32 mouse cellular contexts compared by ENCODE assay signal in genomic region chr3:75575582-75575981, GRCm38 (mm10).
"Had no signal": no experiment of that assay in that cellular context is flagged by ENCODE, and none has a peak within 500 bp of the region (broad histone marks: within the 10 kb centered on the region; RNA-seq: fewer than 3 reads in every experiment).

No protein-coding gene starts in this region.

- H3K4me3 ChIP-seq: limb, embryonic 10.5 days; limb, embryonic 12.5 days; limb, embryonic 13.5 days; limb, embryonic 15.5 days; liver, embryonic 12.5 days; liver, embryonic 13.5 days; liver, embryonic 15.5 days; lung, embryonic 15.5 days; megakaryocyte, embryonic 14.5 days; midbrain, embryonic 10.5 days; midbrain, embryonic 12.5 days; midbrain, embryonic 13.5 days; midbrain, embryonic 15.5 days; myocyte; neural tube, embryonic 12.5 days had no signal

- H3K9me3 ChIP-seq: limb, embryonic 10.5 days; limb, embryonic 12.5 days; limb, embryonic 13.5 days; limb, embryonic 15.5 days; liver, embryonic 12.5 days; liver, embryonic 13.5 days; liver, embryonic 15.5 days; lung, embryonic 15.5 days; megakaryocyte, embryonic 14.5 days; midbrain, embryonic 10.5 days; midbrain, embryonic 12.5 days; midbrain, embryonic 13.5 days; midbrain, embryonic 15.5 days; neural tube, embryonic 12.5 days had no signal

- H3K27me3 ChIP-seq: limb, embryonic 12.5 days; limb, embryonic 13.5 days; limb, embryonic 15.5 days; liver, embryonic 12.5 days; liver, embryonic 13.5 days; liver, embryonic 15.5 days; lung, embryonic 15.5 days; megakaryocyte, embryonic 14.5 days; midbrain, embryonic 12.5 days; midbrain, embryonic 13.5 days; midbrain, embryonic 15.5 days; neural tube, embryonic 12.5 days had no signal

- H3K9ac ChIP-seq: limb, embryonic 12.5 days; limb, embryonic 13.5 days; limb, embryonic 15.5 days; liver, embryonic 12.5 days; liver, embryonic 13.5 days; liver, embryonic 14.5 days; liver, embryonic 15.5 days; liver, postnatal 0 days; lung, embryonic 14.5 days; lung, embryonic 15.5 days; midbrain, embryonic 12.5 days; midbrain, embryonic 13.5 days; midbrain, embryonic 15.5 days; neural tube, embryonic 12.5 days had no signal

- ATAC-seq: liver, embryonic 12.5 days; liver, postnatal 0 days; lung, postnatal 0 days; midbrain, embryonic 13.5 days; midbrain, embryonic 15.5 days; midbrain, embryonic 16.5 days had no signal

- H3K36me3 ChIP-seq: limb, embryonic 10.5 days; limb, embryonic 12.5 days; limb, embryonic 13.5 days; limb, embryonic 15.5 days; liver, embryonic 12.5 days; liver, embryonic 13.5 days; liver, embryonic 15.5 days; lung, embryonic 15.5 days; midbrain, embryonic 10.5 days; midbrain, embryonic 12.5 days; midbrain, embryonic 13.5 days; midbrain, embryonic 15.5 days; neural tube, embryonic 12.5 days had no signal

- H3K4me1 ChIP-seq: limb, embryonic 10.5 days; limb, embryonic 12.5 days; limb, embryonic 13.5 days; limb, embryonic 15.5 days; liver, embryonic 12.5 days; liver, embryonic 13.5 days; liver, embryonic 15.5 days; lung, embryonic 15.5 days; midbrain, embryonic 12.5 days; midbrain, embryonic 13.5 days; midbrain, embryonic 15.5 days; neural tube, embryonic 12.5 days had no signal

- DNase-seq: left cerebral cortex, postnatal 4 days; liver; liver, embryonic 13.5 days; liver, postnatal 0 days; lung, adult 18-20 months; lung, adult 2 months; lung, embryonic 14.5 days; lung, postnatal 10 days; lung, postnatal 14 days; lung, postnatal 36 days; lung, postnatal 4 days; midbrain, embryonic 14.5 days had no signal

- H3K27ac ChIP-seq: limb, embryonic 10.5 days; limb, embryonic 12.5 days; limb, embryonic 13.5 days; limb, embryonic 15.5 days; liver, embryonic 12.5 days; liver, embryonic 13.5 days; liver, embryonic 14.5 days; liver, embryonic 15.5 days; lung, embryonic 15.5 days; macrophage; midbrain, embryonic 10.5 days; midbrain, embryonic 12.5 days; midbrain, embryonic 13.5 days; midbrain, embryonic 15.5 days; neural tube, embryonic 12.5 days had no signal

- H3K4me2 ChIP-seq: limb, embryonic 12.5 days; limb, embryonic 13.5 days; limb, embryonic 15.5 days; liver, embryonic 11.5 days; liver, embryonic 12.5 days; liver, embryonic 13.5 days; liver, embryonic 15.5 days; lung, embryonic 14.5 days; lung, embryonic 15.5 days; midbrain, embryonic 11.5 days; midbrain, embryonic 12.5 days; midbrain, embryonic 13.5 days; midbrain, embryonic 15.5 days; neural tube, embryonic 12.5 days had no signal
